Mouse (Mus musculus) hindbrain, embryonic 14.5 days (tissue): ENCODE data around the gene Pla2g4d. TPM values are rescaled to one million over a fixed set of nuclear protein-coding genes. Genes with fewer than 3 reads are reported as not detected.

Source experiments
- ATAC-seq: fragments of 200-750 bp; cut with Nextera tagmentation; 2 replicates; pipeline ENCODE4 v1.8.0; 2017; ENCODE audit warnings: moderate number of reproducible peaks, mild to moderate bottlenecking, moderate TSS enrichment, moderate library complexity; ENCODE audit not compliant: low FRiP score
- DNase-seq: peaks from one replicate; pipeline ENCODE4 v3.0.0-alpha.2; 2015; ENCODE audit warnings: low spot score
- H3K27ac ChIP-seq: fragments of 300-500 bp; sonication (generic); 2 replicates; pipeline ENCODE4 v1.5.1; 2014; ENCODE audit warnings: mild to moderate bottlenecking, moderate library complexity
- H3K27me3 ChIP-seq: fragments of 300-500 bp; sonication (generic); 2 replicates; pipeline ENCODE4 v1.6.1; 2014; ENCODE audit warnings: mild to moderate bottlenecking, low read length, mixed read lengths; ENCODE audit not compliant: control insufficient read depth, insufficient read depth
- H3K36me3 ChIP-seq: fragments of 300-500 bp; sonication (generic); replicated peaks from 2 replicates; pipeline ENCODE4 v1.6.1; 2014; ENCODE audit not compliant: control insufficient read depth, insufficient read depth
- H3K4me1 ChIP-seq: fragments of 300-500 bp; sonication (generic); replicated peaks from 2 replicates; pipeline ENCODE4 v1.6.1; 2014; ENCODE audit warnings: antibody characterized with exemption, low read length, mixed read lengths; ENCODE audit not compliant: control insufficient read depth, insufficient read depth
- H3K4me2 ChIP-seq: fragments of 300-500 bp; sonication (generic); replicated peaks from 2 replicates; pipeline ENCODE4 v1.6.1; 2014; ENCODE audit warnings: mild to moderate bottlenecking, moderate library complexity
- H3K4me3 ChIP-seq: fragments of 300-500 bp; sonication (generic); replicated peaks from 2 replicates; pipeline ENCODE4 v1.5.1; 2014; ENCODE audit warnings: mild to moderate bottlenecking, low read length
- H3K9ac ChIP-seq: fragments of 300-500 bp; sonication (generic); 2 replicates; pipeline ENCODE4 v1.6.1; 2014
- H3K9me3 ChIP-seq: fragments of 300-500 bp; sonication (generic); 2 replicates; pipeline ENCODE4 v1.6.1; 2016; ENCODE audit warnings: low read length; ENCODE audit not compliant: control insufficient read depth
- WGBS: fragments of 180-500 bp; shearing (Covaris S2); extraction: QIAGEN DNeasy Blood & Tissue Kit; methylation state at CpG from one replicate; pipeline ENCODE4 v1.1.7; 2014; 5-methylcytosine and 5-hydroxymethylcytosine counted together
- polyA plus RNA-seq: library from polyadenylated mRNA; unstranded; fragments of >200 nt; fragmentation: Nextera tagmentation; extraction: Ambion mirVana; gene quantifications from 2 replicates; pipeline ENCODE4 v1.2.1, GENCODE M21; 2014

The Pla2g4d gene
- 0.07 TPM in 1 of 2 replicates, not detected in the other for polyA plus RNA-seq

DNA sequence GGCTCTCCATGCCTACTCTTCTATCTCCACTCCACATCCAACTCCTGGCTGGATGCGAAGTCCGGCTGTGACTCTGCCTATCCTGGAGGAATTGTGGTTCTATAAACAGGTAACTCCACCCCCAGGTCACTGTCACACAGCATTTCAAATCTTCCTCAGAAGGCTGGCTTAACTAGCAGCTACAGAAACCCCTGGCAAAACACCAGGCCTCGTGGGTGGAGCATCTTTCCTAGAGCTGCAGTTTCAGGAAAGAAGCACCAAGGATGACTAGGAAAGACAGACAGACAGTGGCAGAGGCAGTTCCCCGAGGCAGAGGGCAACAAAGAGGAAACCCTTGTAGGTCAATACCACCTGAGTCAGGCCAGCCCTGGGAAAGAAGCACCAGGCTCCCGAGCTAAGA lies at the start of gene Pla2g4d:
Pla2g4d (minus strand) TSS at position 203 of the 400 bp plus-strand sequence.
- H3K4me1 ChIP-seq: no peaks in the 10 kb centered on the region
- no peak within 1 kb of the TSS for H3K4me2 ChIP-seq
- no peak for DNase-seq

DNA sequence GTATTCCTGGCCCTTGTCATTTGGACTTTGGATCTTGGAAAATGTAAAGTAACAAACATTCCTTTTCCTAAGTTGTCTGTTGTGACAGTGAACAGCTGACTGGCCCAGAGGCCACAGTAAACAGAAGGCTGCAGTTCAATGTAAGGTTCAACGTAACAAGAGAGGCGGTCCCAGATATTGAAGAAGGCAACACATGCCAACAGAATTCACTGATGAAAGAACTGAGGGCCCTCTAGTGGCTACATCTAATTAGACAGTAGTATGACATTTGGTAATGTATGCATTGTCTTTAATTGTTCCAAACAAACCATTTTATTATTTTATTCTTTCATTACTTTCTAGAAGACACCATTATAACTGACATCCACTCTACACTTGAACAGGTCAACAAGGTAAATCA lies 48.9 kb upstream of the Pla2g4d start:
- Histone ChIP-seq H3K9ac (no peak overlapping the region), H3K4me3 (no peak overlapping the region), H3K4me1 (no peaks in the 10 kb centered on the region), H3K4me2 (no peak overlapping the region), H3K36me3 (peaks cover 99% of the 10 kb centered on the region), H3K27me3 (no peaks in the 10 kb centered on the region), H3K27ac (no peak overlapping the region), H3K9me3 (no peaks in the 10 kb centered on the region)
- ATAC-seq (no peak), DNase-seq (no peak)
- 73% methylated on average over 2 of the region's 2 CpGs for WGBS

More for the DNA sequence above, at the start of gene Pla2g4d:
- 78% methylated on average over 5 of the region's 5 CpGs for WGBS
- H3K9ac ChIP-seq: no peak within 1 kb of the TSS
- no peaks in the 10 kb centered on the region for H3K36me3 ChIP-seq
- no peak for ATAC-seq
- H3K27ac ChIP-seq: no peak within 1 kb of the TSS
- no peak within 1 kb of the TSS for H3K4me3 ChIP-seq
- no peaks in the 10 kb centered on the region for H3K27me3 ChIP-seq
- no peaks in the 10 kb centered on the region for H3K9me3 ChIP-seq

DNA sequence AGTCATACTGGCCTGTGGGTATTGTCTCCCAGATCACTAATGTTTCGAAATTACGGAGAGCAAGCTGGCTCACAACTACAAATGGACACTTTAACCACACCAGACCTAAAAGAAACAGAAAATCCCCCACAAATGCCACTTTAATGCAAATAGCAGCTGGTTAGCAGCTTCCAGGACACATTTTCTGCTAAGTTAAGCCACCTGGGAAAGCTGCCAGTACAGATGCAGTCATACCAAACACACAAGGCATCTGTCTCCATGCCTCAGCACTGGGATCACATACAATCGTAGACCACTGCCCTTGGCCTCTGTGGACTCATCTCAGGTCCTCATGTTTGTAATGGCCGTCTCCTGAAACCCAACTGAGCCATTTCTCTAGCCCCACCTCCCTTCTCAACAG lies 42.6 kb upstream of the Pla2g4d start:
- no peaks in the 10 kb centered on the region for H3K9me3 ChIP-seq
- 96% methylated on average over 4 of the region's 4 CpGs for WGBS
- DNase-seq: no peak
- H3K27me3 ChIP-seq: no peaks in the 10 kb centered on the region
- no peak overlapping the region for H3K4me3 ChIP-seq
- H3K4me1 ChIP-seq: no peaks in the 10 kb centered on the region
- H3K27ac ChIP-seq: no peak overlapping the region
- H3K9ac ChIP-seq: no peak overlapping the region
- no peak for ATAC-seq
- no peak overlapping the region for H3K4me2 ChIP-seq
- peaks cover 88% of the 10 kb centered on the region for H3K36me3 ChIP-seq

DNA sequence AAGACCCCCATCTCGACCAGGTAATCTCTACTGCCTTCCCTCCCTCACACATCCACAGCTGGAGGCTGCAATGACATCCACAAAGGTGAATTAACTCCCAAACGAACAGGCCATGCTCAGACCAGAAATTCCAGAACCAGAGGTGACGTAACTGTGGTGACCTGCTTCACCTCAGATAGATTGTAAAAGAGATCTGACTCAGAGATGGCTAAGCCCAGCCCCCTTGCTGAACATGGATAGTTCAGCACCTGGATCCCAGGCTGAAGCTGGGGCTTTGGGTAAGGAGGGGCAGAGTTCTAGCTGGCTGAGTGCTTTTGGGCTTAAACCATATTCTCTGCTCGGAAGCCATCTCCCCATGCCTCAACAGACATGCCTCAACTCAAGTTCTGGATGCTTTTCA lies 26.1 kb upstream of the Pla2g4d start:
- Histone ChIP-seq H3K36me3 (peaks cover 49% of the 10 kb centered on the region), H3K4me1 (no peaks in the 10 kb centered on the region), H3K27ac (no peak overlapping the region), H3K9ac (no peak overlapping the region), H3K4me3 (no peak overlapping the region), H3K27me3 (no peaks in the 10 kb centered on the region), H3K9me3 (no peaks in the 10 kb centered on the region), H3K4me2 (no peak overlapping the region)
- ATAC-seq: no peak
- DNase-seq: no peak
- 79% methylated on average over 4 of the region's 4 CpGs for WGBS

DNA sequence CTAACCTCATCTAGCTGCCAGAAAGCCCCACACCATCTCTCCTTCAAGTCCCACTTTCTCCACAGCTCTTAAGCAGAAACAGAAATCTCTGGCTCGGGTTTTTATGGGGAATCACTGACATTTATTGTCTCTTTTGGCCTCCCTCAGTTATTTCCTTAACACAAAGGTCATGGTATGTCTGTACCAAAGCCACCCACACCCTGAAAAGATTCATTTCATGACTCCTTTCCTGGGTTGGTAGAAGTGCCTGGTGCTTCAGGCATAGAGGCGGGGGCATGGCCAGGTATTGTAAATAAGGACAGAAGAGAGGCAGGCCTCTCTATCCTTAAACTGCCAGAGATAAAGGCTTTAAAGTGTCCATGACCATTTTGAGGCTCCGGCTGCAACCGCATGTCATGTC lies 25.5 kb upstream of the Pla2g4d start:
- no peaks in the 10 kb centered on the region for H3K4me1 ChIP-seq
- ATAC-seq (no peak), DNase-seq (no peak)
- H3K36me3 ChIP-seq: peaks cover 44% of the 10 kb centered on the region
- no peaks in the 10 kb centered on the region for H3K9me3 ChIP-seq
- H3K27ac ChIP-seq: no peak overlapping the region
- 94% methylated on average over 4 of the region's 4 CpGs for WGBS
- H3K9ac ChIP-seq: no peak overlapping the region
- H3K27me3 ChIP-seq: no peaks in the 10 kb centered on the region
- no peak overlapping the region for H3K4me2 ChIP-seq
- no peak overlapping the region for H3K4me3 ChIP-seq

DNA sequence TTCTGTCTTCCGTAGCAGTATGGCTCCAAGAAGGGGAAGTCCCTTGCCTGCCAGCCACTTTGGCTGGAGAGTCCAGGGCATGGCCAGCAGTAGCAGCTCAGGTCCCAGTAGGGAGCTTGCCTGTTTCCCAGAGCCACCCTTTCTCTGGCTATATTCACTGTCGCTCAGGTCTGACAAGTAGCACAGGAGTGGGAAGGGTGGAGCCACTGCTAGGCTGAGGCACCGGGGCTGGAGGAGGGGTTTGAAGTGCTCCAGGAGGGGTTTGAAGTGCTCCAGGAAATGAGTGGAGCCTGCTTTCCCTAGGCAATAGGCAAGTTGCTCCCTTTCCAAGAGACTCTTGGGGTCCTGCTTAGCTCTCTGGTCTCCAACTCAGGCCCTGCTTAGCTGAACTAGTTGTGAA lies 25.0 kb upstream of the Pla2g4d start, which contains the start of gene Pla2g4f:
Pla2g4f (minus strand) TSS at position 190 of the 400 bp plus-strand sequence.
- Histone ChIP-seq H3K4me1 (no peaks in the 10 kb centered on the region), H3K4me2 (no peak within 1 kb of the TSS), H3K36me3 (peaks cover 38% of the 10 kb centered on the region), H3K9me3 (no peaks in the 10 kb centered on the region), H3K27me3 (no peaks in the 10 kb centered on the region), H3K4me3 (no peak within 1 kb of the TSS), H3K9ac (no peak within 1 kb of the TSS), H3K27ac (no peak within 1 kb of the TSS)
- WGBS: 75% methylated on average over 3 of the region's 3 CpGs
- DNase-seq (no peak), ATAC-seq (no peak)

DNA sequence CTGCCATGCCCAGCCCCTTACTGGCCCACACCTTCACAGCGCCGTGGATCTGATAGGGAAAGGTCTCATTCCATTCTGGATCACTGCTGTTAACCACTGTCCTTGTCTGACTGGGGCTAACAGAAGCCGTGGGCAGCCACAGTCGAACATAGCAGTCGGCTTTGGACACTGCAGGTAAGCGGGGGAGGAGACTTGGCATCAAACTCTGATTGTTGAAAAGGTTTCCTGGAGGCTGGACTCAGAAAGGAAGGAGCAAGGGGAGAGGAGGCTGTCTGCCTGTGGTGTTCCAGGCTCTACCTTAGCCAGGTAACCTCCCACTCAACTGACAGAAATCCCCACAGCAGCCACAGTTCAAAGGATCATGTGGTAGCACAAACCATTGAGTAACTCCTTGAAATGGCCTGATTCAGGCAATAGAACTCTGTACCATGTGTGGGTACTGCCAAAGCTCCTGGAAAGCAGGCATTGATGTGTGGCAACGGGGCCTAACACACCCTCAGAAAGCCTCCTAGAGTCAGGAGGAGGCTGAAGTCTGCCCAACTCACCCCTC lies 23.4 kb upstream of the Pla2g4d start:
- ATAC-seq: no peak
- Histone ChIP-seq H3K27me3 (no peaks in the 10 kb centered on the region), H3K9ac (no peak overlapping the region), H3K36me3 (peaks cover 22% of the 10 kb centered on the region), H3K9me3 (no peaks in the 10 kb centered on the region), H3K4me2 (no peak overlapping the region), H3K4me3 (no peak overlapping the region), H3K27ac (no peak overlapping the region), H3K4me1 (no peaks in the 10 kb centered on the region)
- WGBS: 86% methylated on average over 7 of the region's 7 CpGs
- DNase-seq: no peak

DNA sequence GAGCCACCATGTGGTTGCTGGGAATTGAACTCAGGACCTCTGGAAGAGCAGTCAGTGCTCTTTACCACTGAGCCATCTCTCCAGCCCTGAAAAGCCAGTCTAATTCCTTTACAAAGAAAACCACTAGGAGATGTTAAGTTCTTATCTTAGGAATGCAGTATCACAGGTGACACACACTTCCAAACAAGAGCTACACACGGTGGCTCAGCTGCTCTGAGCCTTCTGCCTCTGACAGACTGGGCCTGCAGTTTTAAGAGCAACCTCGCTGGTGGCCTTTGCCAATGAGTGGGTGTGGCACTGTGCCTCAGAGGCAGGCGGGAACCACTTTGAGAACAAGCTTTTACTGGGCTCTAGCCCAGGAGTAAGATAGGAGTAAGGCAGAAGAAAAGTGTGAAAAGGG lies 15.1 kb upstream of the Pla2g4d start:
- Histone ChIP-seq H3K9me3 (no peaks in the 10 kb centered on the region), H3K4me1 (no peaks in the 10 kb centered on the region), H3K9ac (no peak overlapping the region), H3K27me3 (no peaks in the 10 kb centered on the region), H3K4me2 (no peak overlapping the region), H3K27ac (no peak overlapping the region), H3K4me3 (no peak overlapping the region), H3K36me3 (no peaks in the 10 kb centered on the region)
- DNase-seq (no peak), ATAC-seq (no peak)
- 36% methylated on average over 3 of the region's 3 CpGs for WGBS

DNA sequence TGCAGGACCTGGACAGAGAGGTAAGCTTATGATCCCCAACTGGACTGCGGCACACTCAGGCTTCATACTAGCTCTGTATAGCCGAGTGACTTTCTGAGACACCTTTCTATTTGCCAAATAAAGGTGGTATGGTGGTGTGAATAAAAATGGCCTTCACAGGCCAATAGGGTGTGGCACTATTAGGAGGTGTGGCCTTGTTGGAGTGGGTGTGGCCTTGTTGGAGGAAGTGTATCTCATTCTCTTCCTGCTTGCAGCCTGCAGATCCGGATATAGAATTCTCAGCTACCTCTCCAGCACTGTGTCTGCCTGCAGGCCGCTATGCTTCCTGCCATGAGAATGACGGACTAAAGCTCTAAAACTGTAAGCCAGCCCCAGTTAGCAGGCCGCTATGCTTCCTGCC lies 12.1 kb upstream of the Pla2g4d start:
- 95% methylated on average over 6 of the region's 6 CpGs for WGBS

DNA sequence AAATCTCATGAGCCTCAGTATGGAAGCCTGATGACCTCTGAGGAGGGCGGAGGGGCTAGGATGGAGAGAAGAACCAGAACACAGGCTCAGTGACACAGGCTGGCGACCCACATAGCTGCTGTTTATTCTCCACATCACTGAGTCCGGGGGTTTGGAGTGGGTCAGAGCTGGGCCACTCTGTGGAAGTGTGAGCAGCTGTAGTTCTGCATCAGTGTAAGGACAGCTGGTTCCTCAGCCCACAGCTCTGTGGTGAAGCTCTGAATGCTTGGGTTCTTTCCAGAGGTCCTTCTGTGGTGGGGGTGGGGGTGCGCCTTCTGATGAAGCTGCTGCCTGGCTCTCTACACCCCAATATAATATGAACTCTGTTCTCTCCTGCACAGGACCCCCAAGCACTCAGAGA lies 10.9 kb upstream of the Pla2g4d start:
- DNase-seq: no peak
- WGBS: 93% methylated on average over 4 of the region's 4 CpGs

More for the DNA sequence above, 12.1 kb upstream of the Pla2g4d start:
- H3K4me2 ChIP-seq: no peak overlapping the region
- no peak overlapping the region for H3K9ac ChIP-seq
- no peak for DNase-seq
- H3K4me1 ChIP-seq: no peaks in the 10 kb centered on the region
- H3K27me3 ChIP-seq: no peaks in the 10 kb centered on the region
- no peaks in the 10 kb centered on the region for H3K36me3 ChIP-seq
- no peak for ATAC-seq
- no peak overlapping the region for H3K27ac ChIP-seq
- no peak overlapping the region for H3K4me3 ChIP-seq
- no peaks in the 10 kb centered on the region for H3K9me3 ChIP-seq

More for the DNA sequence above, 10.9 kb upstream of the Pla2g4d start:
- Histone ChIP-seq H3K9me3 (no peaks in the 10 kb centered on the region), H3K4me3 (no peak overlapping the region), H3K27ac (no peak overlapping the region), H3K36me3 (no peaks in the 10 kb centered on the region), H3K4me1 (no peaks in the 10 kb centered on the region), H3K4me2 (no peak overlapping the region), H3K27me3 (no peaks in the 10 kb centered on the region), H3K9ac (no peak overlapping the region)
- no peak for ATAC-seq
